Mouse (Mus musculus) midbrain, embryonic 16.5 days (tissue): Measurements from ENCODE around the gene Mcl1. TPM values are rescaled to one million over a fixed set of nuclear protein-coding genes. Genes with fewer than 3 reads are reported as not detected.
"Not testable (repeated sequence)": the region's sequence is repeated elsewhere in the genome, so short reads cannot be mapped to it uniquely, and the experiment has no call there.

ENCODE experiments used
- ATAC-seq: fragments of 200-750 bp; cut with Nextera tagmentation; 2 replicates; pipeline ENCODE4 v1.8.0; 2017; ENCODE audit warnings: moderate TSS enrichment
- H3K27ac ChIP-seq: fragments of 300-500 bp; sonication (generic); 2 replicates; pipeline ENCODE4 v1.5.1; 2014; ENCODE audit warnings: mild to moderate bottlenecking, low read length, mixed read lengths
- H3K27me3 ChIP-seq: fragments of 300-500 bp; sonication (generic); 2 replicates; pipeline ENCODE4 v1.6.1; 2014; ENCODE audit warnings: low read depth, low read length, mixed read lengths; ENCODE audit not compliant: control insufficient read depth, insufficient read depth
- H3K36me3 ChIP-seq: fragments of 300-500 bp; sonication (generic); 2 replicates; pipeline ENCODE4 v1.6.1; 2014; ENCODE audit warnings: mild to moderate bottlenecking, low read length, moderate library complexity, mixed read lengths; ENCODE audit not compliant: control insufficient read depth, insufficient read depth
- H3K4me1 ChIP-seq: fragments of 300-500 bp; sonication (generic); 2 replicates; pipeline ENCODE4 v1.6.1; 2014; ENCODE audit warnings: mild to moderate bottlenecking, low read length, mixed read lengths; ENCODE audit not compliant: control insufficient read depth, insufficient read depth
- H3K4me2 ChIP-seq: fragments of 300-500 bp; sonication (generic); 2 replicates; pipeline ENCODE4 v1.6.1; 2014; ENCODE audit warnings: mild to moderate bottlenecking, low read length, mixed read lengths
- H3K4me3 ChIP-seq: fragments of 300-500 bp; sonication (generic); 2 replicates; pipeline ENCODE4 v1.5.1; 2014; ENCODE audit warnings: low read depth, mild to moderate bottlenecking, low read length, moderate library complexity, mixed read lengths
- H3K9ac ChIP-seq: fragments of 300-500 bp; sonication (generic); 2 replicates; pipeline ENCODE4 v1.6.1; 2014; ENCODE audit warnings: low read depth, low read length, mixed read lengths
- H3K9me3 ChIP-seq: fragments of 300-500 bp; sonication (generic); replicated peaks from 2 replicates; pipeline ENCODE4 v1.6.1; 2014; ENCODE audit warnings: mild to moderate bottlenecking, low read length, mixed read lengths; ENCODE audit not compliant: control insufficient read depth, poor library complexity, severe bottlenecking
- WGBS: fragments of 180-500 bp; shearing (Covaris S2); extraction: QIAGEN DNeasy Blood & Tissue Kit; methylation state at CpG from one replicate; pipeline ENCODE4 v1.1.7; 2014; 5-methylcytosine and 5-hydroxymethylcytosine counted together
- polyA plus RNA-seq: library from polyadenylated mRNA; unstranded; fragments of >200 nt; fragmentation: Nextera tagmentation; extraction: Ambion mirVana; gene quantifications from 2 replicates; pipeline ENCODE4 v1.2.1, GENCODE M21; 2015

The Mcl1 gene
- polyA plus RNA-seq, 1 experiment from 2014 or later: 37.9 TPM

GRCm38 (mm10) chr3:95685701-95686100 is 27.1 kb downstream of the Mcl1 start:
- Histone ChIP-seq H3K4me2 (no peak overlapping the region), H3K9ac (no peak overlapping the region), H3K27me3 (no peaks in the 10 kb centered on the region), H3K4me1 (peaks cover 9% of the 10 kb centered on the region), H3K27ac (no peak overlapping the region), H3K9me3 (no peaks in the 10 kb centered on the region), H3K36me3 (no peaks in the 10 kb centered on the region), H3K4me3 (no peak overlapping the region)
- 83% methylated on average over 2 of the region's 2 CpGs for WGBS
- ATAC-seq: no peak

GRCm38 (mm10) chr3:95686492-95687167 is 28.0 kb downstream of the Mcl1 start:
- no peaks in the 10 kb centered on the region for H3K9me3 ChIP-seq
- no peak overlapping the region for H3K9ac ChIP-seq
- no peaks in the 10 kb centered on the region for H3K27me3 ChIP-seq
- H3K27ac ChIP-seq: no peak overlapping the region
- no peak overlapping the region for H3K4me3 ChIP-seq
- H3K4me2 ChIP-seq: no peak overlapping the region
- peaks cover 9% of the 10 kb centered on the region for H3K4me1 ChIP-seq
- WGBS: 45% methylated on average over 8 of the region's 10 CpGs
- H3K36me3 ChIP-seq: no peaks in the 10 kb centered on the region
- no peak for ATAC-seq

- Histone ChIP-seq H3K4me2 (peak overlapping the region; percentile 93), H3K4me3 (peak overlapping the region; percentile 46), H3K27me3 (no peaks in the 10 kb centered on the region), H3K9me3 (no peaks in the 10 kb centered on the region), H3K36me3 (no peaks in the 10 kb centered on the region), H3K27ac (no peak overlapping the region), H3K9ac (no peak overlapping the region), H3K4me1 (peaks cover 9% of the 10 kb centered on the region)
- 13% methylated on average over 4 of the region's 4 CpGs for WGBS
- ATAC-seq: 0 out of 2 replicates have a peak, but pooled peaks have one; percentile 4
These were observed 28.6 kb downstream of the Mcl1 start for GRCm38 (mm10) chr3:95687168-95687523.

- H3K36me3 ChIP-seq: no peaks in the 10 kb centered on the region
- WGBS: 5% methylated on average over 46 of the region's 50 CpGs
- H3K4me3 ChIP-seq: peak within 1 kb of the TSS; percentile 46
- no peaks in the 10 kb centered on the region for H3K9me3 ChIP-seq
- H3K27me3 ChIP-seq: no peaks in the 10 kb centered on the region
- ATAC-seq: peak; percentile 52
- no peak within 1 kb of the TSS for H3K27ac ChIP-seq
- peak within 1 kb of the TSS; percentile 63 for H3K9ac ChIP-seq
- peak within 1 kb of the TSS; percentile 93 for H3K4me2 ChIP-seq
- H3K4me1 ChIP-seq: peaks cover 9% of the 10 kb centered on the region
These were observed 29.2 kb downstream of the Mcl1 start, which contains the start of gene Adamtsl4 for GRCm38 (mm10) chr3:95687524-95688421. Adamtsl4 (minus strand) TSS chr3:95687917.

GRCm38 (mm10) chr3:95689171-95689915 is 30.8 kb downstream of the Mcl1 start:
- ATAC-seq: no peak
- no peak overlapping the region for H3K27ac ChIP-seq
- WGBS: 36% methylated on average over 11 of the region's 11 CpGs
- H3K9me3 ChIP-seq: no peaks in the 10 kb centered on the region
- no peak overlapping the region for H3K4me2 ChIP-seq
- no peak overlapping the region for H3K4me3 ChIP-seq
- no peak overlapping the region for H3K9ac ChIP-seq
- H3K4me1 ChIP-seq: peaks cover 9% of the 10 kb centered on the region
- no peaks in the 10 kb centered on the region for H3K27me3 ChIP-seq
- H3K36me3 ChIP-seq: no peaks in the 10 kb centered on the region

- Histone ChIP-seq H3K36me3 (no peaks in the 10 kb centered on the region), H3K9me3 (no peaks in the 10 kb centered on the region), H3K4me2 (no peak overlapping the region), H3K9ac (no peak overlapping the region), H3K4me3 (no peak overlapping the region), H3K27ac (no peak overlapping the region), H3K4me1 (peaks cover 9% of the 10 kb centered on the region), H3K27me3 (no peaks in the 10 kb centered on the region)
- no peak for ATAC-seq
- WGBS: 42% methylated on average over 2 of the region's 2 CpGs
These were observed 31.4 kb downstream of the Mcl1 start for GRCm38 (mm10) chr3:95689940-95690339.

GRCm38 (mm10) chr3:95690552-95690951 is 32.0 kb downstream of the Mcl1 start:
- H3K27me3 ChIP-seq, H3K27ac ChIP-seq: not testable (repeated sequence)
- WGBS: 90% methylated on average over 2 of the region's 2 CpGs

GRCm38 (mm10) chr3:95692677-95693076 is 34.1 kb downstream of the Mcl1 start:
- Histone ChIP-seq H3K4me3 (no peak overlapping the region), H3K9ac (no peak overlapping the region), H3K27me3 (no peaks in the 10 kb centered on the region), H3K4me2 (no peak overlapping the region), H3K4me1 (peaks cover 2% of the 10 kb centered on the region), H3K9me3 (no peaks in the 10 kb centered on the region), H3K36me3 (no peaks in the 10 kb centered on the region), H3K27ac (no peak overlapping the region)
- ATAC-seq: no peak
- 90% methylated on average over 6 of the region's 6 CpGs for WGBS

More at GRCm38 (mm10) chr3:95690552-95690951, 32.0 kb downstream of the Mcl1 start:
- H3K4me2 ChIP-seq, H3K9ac ChIP-seq, ATAC-seq, H3K4me3 ChIP-seq, H3K4me1 ChIP-seq, H3K36me3 ChIP-seq, H3K9me3 ChIP-seq: not testable (repeated sequence)
